Mouse (Mus musculus) lung, postnatal 25 days (tissue): Measurements from ENCODE around the gene Iqcf3.

Experiments used
- DNase-seq: peaks from one replicate; pipeline ENCODE4 v3.0.0; 2022; ENCODE audit warnings: low spot score

The Iqcf3 gene

GRCm38 (mm10) chr9:106454071-106454761 lies 107.2 kb downstream of the Iqcf3 start:
- no peak for DNase-seq

GRCm38 (mm10) chr9:106453271-106454070 lies 108.0 kb downstream of the Iqcf3 start, which contains the start of gene Pcbp4:
Gene Pcbp4, plus strand, starts transcription at chr9:106453291.
- peak; percentile 57 for DNase-seq
